Mouse (Mus musculus): ENCODE measurements around the gene Olfr324.

DNA sequence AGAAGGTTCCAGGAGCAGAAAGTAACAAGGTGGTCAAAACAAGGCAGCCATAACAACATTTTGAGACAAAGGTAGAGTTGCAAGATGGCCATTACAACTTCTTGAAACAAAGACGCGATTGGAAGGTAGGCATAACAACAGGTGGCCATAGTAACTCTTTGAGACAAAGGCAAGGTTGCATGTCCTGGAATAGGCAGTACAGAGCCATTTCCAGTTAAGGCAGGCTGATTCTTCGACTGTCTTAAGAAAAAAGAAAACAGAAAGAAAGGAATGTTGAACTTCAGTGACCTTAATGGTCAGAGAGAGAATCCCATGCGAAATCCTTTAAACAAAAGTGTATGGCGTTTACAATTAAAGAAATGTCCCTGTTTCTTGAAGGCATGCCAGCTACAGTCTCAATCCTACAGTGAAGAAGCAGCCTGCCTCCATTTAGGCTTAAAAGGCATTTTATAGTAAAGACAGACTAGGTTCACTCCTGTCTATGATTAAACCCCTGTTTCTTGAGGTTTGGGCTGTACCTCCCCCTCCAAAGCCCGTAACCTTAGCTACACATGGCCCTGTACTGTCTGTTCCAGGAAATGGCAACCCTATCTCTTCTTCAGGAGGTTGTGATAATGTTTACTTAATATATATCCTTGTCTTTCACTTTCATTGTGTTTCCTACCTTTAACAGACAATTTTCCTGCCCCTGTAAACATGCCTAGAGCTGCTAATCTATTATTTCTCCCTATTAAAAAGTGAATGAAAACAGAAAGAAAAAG is 8.1 kb downstream of the Olfr324 start:
- TF ChIP-seq EP300 (optimal IDR thresholded peaks at IDR 0.05) (no peak), CTCF (IDR thresholded peaks at IDR 0.05; ENCODE audit: low read depth) (no peak)
